Mouse (Mus musculus) lung, adult 2 months (tissue): ENCODE results near the gene Tmem59.

Source experiments
- CTCF ChIP-seq: fragments of 200-500 bp; IDR thresholded peaks from 2 replicates; pipeline ENCODE4 v1.5.1; 2011; ENCODE audit warnings: mild to moderate bottlenecking, low read length, control low read depth; ENCODE audit not compliant: insufficient read depth
- POLR2A ChIP-seq: fragments of 200-500 bp; IDR thresholded peaks from 2 replicates; pipeline ENCODE4 v1.6.1; 2011; ENCODE audit warnings: low read depth, mild to moderate bottlenecking, control low read depth, low read length, borderline replicate concordance; ENCODE audit errors: extremely low read depth

DNA sequence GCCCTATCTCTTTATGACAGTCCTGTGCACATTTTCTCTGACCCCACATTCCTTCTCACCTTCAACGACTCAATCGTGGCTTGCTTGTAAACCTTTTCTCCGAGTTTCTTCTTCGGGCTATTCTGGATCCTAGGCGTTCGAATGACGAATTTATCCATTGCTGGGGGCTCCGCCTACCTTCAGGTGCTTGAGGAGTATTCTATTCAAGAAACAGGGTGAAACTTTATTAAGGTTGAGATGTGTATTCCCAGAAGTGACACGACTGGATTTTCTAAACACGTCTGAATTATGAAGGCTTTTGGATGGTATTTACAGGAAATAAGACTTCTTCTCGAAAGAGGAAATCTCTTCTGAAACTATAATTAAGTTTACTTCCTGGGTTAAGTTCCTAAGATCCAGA is 693 bp upstream of the Tmem59 start:
- TF ChIP-seq CTCF = no peak
- TF ChIP-seq POLR2A = no peak
